Mouse (Mus musculus) ovary, postnatal 14 days (tissue): ENCODE measurements around the gene Naa50.

Experiments used
- DNase-seq: peaks from one replicate; pipeline ENCODE4 v3.0.0; 2022; ENCODE audit warnings: low spot score

Gene Naa50

GRCm38 (mm10) chr16:44200146-44200545 is 60.5 kb downstream of the Naa50 start:
- DNase-seq, result no peak

- no peak for DNase-seq
Observed at GRCm38 (mm10) chr16:44204331-44204730, 64.7 kb downstream of the Naa50 start.

- DNase-seq, result no peak
Observed at GRCm38 (mm10) chr16:44205973-44206372, 66.3 kb downstream of the Naa50 start.

- no peak for DNase-seq
Observed at GRCm38 (mm10) chr16:44210156-44211053, 70.8 kb downstream of the Naa50 start.

- no peak for DNase-seq
Observed at GRCm38 (mm10) chr16:44211054-44211414, 71.4 kb downstream of the Naa50 start.

- DNase-seq, result no peak
Observed at GRCm38 (mm10) chr16:44212703-44213102, 73.1 kb downstream of the Naa50 start.
